In genomic region chr4:126609606-126610181, GRCm38 (mm10) we compare ENCODE assay signal across 7 mouse cellular contexts. TPM values are rescaled to one million over a fixed set of nuclear protein-coding genes. Genes with fewer than 3 reads are reported as not detected.
DNase-seq lines count a peak whose midpoint lies in the region; ATAC-seq and TF ChIP-seq lines count a peak whose summit lies in the region.

5730409E04Rik (plus strand) TSS chr4:126609818.

- peak; percentile 93 for ATAC-seq in embryonic facial prominence, embryonic 14.5 days (ENCODE audit: low read depth)
- ATAC-seq in limb, embryonic 13.5 days (ENCODE audit: low FRiP score, low read depth) = peak; percentile 85
- peak; percentile 63 for ATAC-seq in midbrain, embryonic 14.5 days (ENCODE audit: low FRiP score, low TSS enrichment)

- no peak within 1 kb of the TSS; the same call in 1 of the 2 replicates for H3K27ac ChIP-seq in bone marrow, adult 2 months (ENCODE audit: control insufficient read depth, insufficient read depth, low read depth, low read length, poor library complexity)
- H3K27ac ChIP-seq in embryonic facial prominence, embryonic 14.5 days (replicated peaks; ENCODE audit: low read depth, low read length) = peak within 1 kb of the TSS; percentile 72
- peak within 1 kb of the TSS; percentile 52; the same call in 1 of the 2 replicates for H3K27ac ChIP-seq in limb, embryonic 13.5 days
- peak within 1 kb of the TSS; percentile 45; the same call in 1 of the 2 replicates for H3K27ac ChIP-seq in midbrain, embryonic 14.5 days (replicated peaks; ENCODE audit: low read depth, low read length)
- H3K27ac ChIP-seq in spleen, adult 2 months (ENCODE audit: insufficient read depth, low read length) = 0 out of 2 replicates have a peak within 1 kb of the TSS, but pooled peaks have one; percentile 27

- H3K4me3 ChIP-seq in bone marrow, adult 2 months (replicated peaks; ENCODE audit: control insufficient read depth, low read depth, low read length) = peak within 1 kb of the TSS; percentile 72
- H3K4me3 ChIP-seq in embryonic facial prominence, embryonic 14.5 days (ENCODE audit: low read depth, low read length) = peak within 1 kb of the TSS; percentile 69
- peak within 1 kb of the TSS; percentile 69 for H3K4me3 ChIP-seq in limb, embryonic 13.5 days
- peak within 1 kb of the TSS; percentile 53 for H3K4me3 ChIP-seq in midbrain, embryonic 14.5 days (replicated peaks; ENCODE audit: low read depth, low read length)
- peak within 1 kb of the TSS; percentile 65 for H3K4me3 ChIP-seq in spleen, adult 2 months (ENCODE audit: extremely low read depth, insufficient read depth, insufficient read length)

- peak; percentile 51 for DNase-seq in embryonic facial prominence, embryonic 14.5 days (ENCODE audit: low spot score)
- DNase-seq in heart, adult 9 months (ENCODE audit: low spot score in 2 of 2) = peak; percentile 85 to 87
- peak; percentile 82 for DNase-seq in kidney, adult 9 months
- peak; percentile 78 for DNase-seq in midbrain, embryonic 14.5 days
- DNase-seq in spleen, adult 2 months (ENCODE audit: low read depth in 1 of 2, low spot score in 2 of 2) = peak in 1 of 2 experiments; percentile 21

- WGBS in bone marrow, adult 2 months = 1% methylated on average over 48 of the region's 48 CpGs
- WGBS in embryonic facial prominence, embryonic 14.5 days = under 1% methylated on average over 36 of the region's 48 CpGs
- WGBS in limb, embryonic 13.5 days = under 1% methylated on average over 48 of the region's 48 CpGs
- under 1% methylated on average over 48 of the region's 48 CpGs for WGBS in midbrain, embryonic 14.5 days
- 2% methylated on average over 44 of the region's 48 CpGs for WGBS in spleen, adult 2 months

- H3K36me3 ChIP-seq in embryonic facial prominence, embryonic 14.5 days (ENCODE audit: control insufficient read depth, insufficient read depth, low read length) = peaks cover 13% of the 10 kb centered on the region; the same call in 1 of the 2 replicates
- peaks cover 17% of the 10 kb centered on the region for H3K36me3 ChIP-seq in limb, embryonic 13.5 days
- H3K36me3 ChIP-seq in midbrain, embryonic 14.5 days (ENCODE audit: control insufficient read depth, insufficient read depth, low read length) = 0 out of 2 replicates have a peak, but pooled peaks cover 4% of the 10 kb centered on the region
- H3K36me3 ChIP-seq in spleen, adult 2 months (ENCODE audit: control insufficient read depth, insufficient read depth, low read length) = no peaks in the 10 kb centered on the region

- H3K4me1 ChIP-seq in bone marrow, adult 2 months (ENCODE audit: control insufficient read depth, insufficient read depth, low read length) = no peaks in the 10 kb centered on the region
- no peaks in the 10 kb centered on the region for H3K4me1 ChIP-seq in embryonic facial prominence, embryonic 14.5 days (ENCODE audit: control insufficient read depth, insufficient read depth, low read length)
- 0 out of 2 replicates have a peak, but pooled peaks cover 4% of the 10 kb centered on the region for H3K4me1 ChIP-seq in limb, embryonic 13.5 days
- no peaks in the 10 kb centered on the region for H3K4me1 ChIP-seq in midbrain, embryonic 14.5 days (ENCODE audit: control insufficient read depth, insufficient read depth, low read length)
- H3K4me1 ChIP-seq in spleen, adult 2 months (ENCODE audit: control insufficient read depth, insufficient read depth, insufficient read length) = peaks cover 6% of the 10 kb centered on the region

- TF ChIP-seq CTCF in bone marrow, adult 2 months (IDR thresholded peaks at IDR 0.05; ENCODE audit: control insufficient read depth, insufficient read depth, low read length) = no peak
- no peak for TF ChIP-seq CTCF in spleen, adult 2 months (IDR thresholded peaks at IDR 0.05; ENCODE audit: extremely low read depth, insufficient read depth, insufficient read length, insufficient replicate concordance)

- H3K27me3 ChIP-seq in embryonic facial prominence, embryonic 14.5 days (replicated peaks; ENCODE audit: control insufficient read depth, insufficient read depth, low read length) = no peaks in the 10 kb centered on the region
- H3K27me3 ChIP-seq in limb, embryonic 13.5 days = no peaks in the 10 kb centered on the region
- peaks cover 66% of the 10 kb centered on the region for H3K27me3 ChIP-seq in midbrain, embryonic 14.5 days (ENCODE audit: control insufficient read depth, insufficient read depth, low read length)
- H3K27me3 ChIP-seq in spleen, adult 2 months (ENCODE audit: control insufficient read depth, insufficient read depth, low read length) = peaks cover 5% of the 10 kb centered on the region

- H3K9ac ChIP-seq in embryonic facial prominence, embryonic 14.5 days (ENCODE audit: low read depth, low read length) = peak within 1 kb of the TSS; percentile 90
- peak within 1 kb of the TSS; percentile 90 for H3K9ac ChIP-seq in limb, embryonic 13.5 days
- H3K9ac ChIP-seq in midbrain, embryonic 14.5 days (replicated peaks; ENCODE audit: low read length) = peak within 1 kb of the TSS; percentile 74

- no peaks in the 10 kb centered on the region for H3K9me3 ChIP-seq in embryonic facial prominence, embryonic 14.5 days (ENCODE audit: control insufficient read depth, low read length)
- H3K9me3 ChIP-seq in limb, embryonic 13.5 days = no peaks in the 10 kb centered on the region
- no peaks in the 10 kb centered on the region for H3K9me3 ChIP-seq in midbrain, embryonic 14.5 days (ENCODE audit: control insufficient read depth, low read length)

- peak within 1 kb of the TSS; percentile 65 for H3K4me2 ChIP-seq in embryonic facial prominence, embryonic 14.5 days (ENCODE audit: low read depth, low read length)
- H3K4me2 ChIP-seq in limb, embryonic 13.5 days (replicated peaks) = peak within 1 kb of the TSS; percentile 88
- peak within 1 kb of the TSS; percentile 76 for H3K4me2 ChIP-seq in midbrain, embryonic 14.5 days (ENCODE audit: low read length)

- TF ChIP-seq POLR2A in bone marrow, adult 2 months (IDR thresholded peaks at IDR 0.05; ENCODE audit: borderline replicate concordance, control insufficient read depth, low read depth, low read length) = no peak
- no peak for TF ChIP-seq POLR2A in spleen, adult 2 months (IDR thresholded peaks at IDR 0.05; ENCODE audit: low read depth, low read length)

RNA-seq across cellular contexts. Expression of gene 5730409E04Rik, which starts in this region (rescaled TPM):
- polyA plus RNA-seq in bone marrow, adult 2 months (2011; ENCODE audit: insufficient read depth, insufficient read length, low replicate concordance, missing spikeins) = 1.9 and 3.1 TPM in 2 replicates
- polyA plus RNA-seq in embryonic facial prominence, embryonic 14.5 days (2014; fragmentation: Nextera tagmentation; extraction: Ambion mirVana) = 4.4 and 5.7 TPM in 2 replicates
- 4.6 and 4.7 TPM in 2 replicates for polyA plus RNA-seq in limb, embryonic 13.5 days (2015; fragmentation: Nextera tagmentation; extraction: Ambion mirVana)
- 8.1 and 14.5 TPM in 2 replicates for polyA plus RNA-seq in midbrain, embryonic 14.5 days (2014; fragmentation: Nextera tagmentation; extraction: Ambion mirVana)
- polyA plus RNA-seq in spleen, adult 2 months (2012; rRNA removed) = 3.8 and 5.3 TPM in 2 replicates
